Mouse (Mus musculus) testis, adult 2 months (tissue): ENCODE data around the gene Smim20. TPM values are rescaled to one million over a fixed set of nuclear protein-coding genes. Genes with fewer than 3 reads are reported as not detected.

ENCODE experiments used
- H3K27ac ChIP-seq: fragments of 200-500 bp; 2 replicates; pipeline ENCODE4 v1.5.1; 2012; ENCODE audit warnings: low read depth, low read length; ENCODE audit not compliant: control insufficient read depth, insufficient read depth
- H3K27me3 ChIP-seq: fragments of 200-500 bp; 2 replicates; pipeline ENCODE4 v1.6.1; 2012; ENCODE audit warnings: mild to moderate bottlenecking, low read length, moderate library complexity; ENCODE audit not compliant: control insufficient read depth, insufficient read depth
- H3K36me3 ChIP-seq: fragments of 200-500 bp; 2 replicates; pipeline ENCODE4 v1.6.1; 2012; ENCODE audit warnings: mild to moderate bottlenecking, low read length; ENCODE audit not compliant: control insufficient read depth, insufficient read depth
- H3K4me1 ChIP-seq: fragments of 200-500 bp; 2 replicates; pipeline ENCODE4 v1.6.1; 2012; ENCODE audit warnings: low read length; ENCODE audit not compliant: control insufficient read depth, insufficient read depth
- H3K4me3 ChIP-seq: fragments of 200-500 bp; 2 replicates; pipeline ENCODE4 v1.5.1; 2012; ENCODE audit warnings: low read depth, mild to moderate bottlenecking, low read length, moderate library complexity, mixed read lengths; ENCODE audit not compliant: control insufficient read depth
- CTCF ChIP-seq: fragments of 200-500 bp; IDR thresholded peaks from 2 replicates; pipeline ENCODE4 v1.5.1; 2012; ENCODE audit warnings: low read depth, mild to moderate bottlenecking, inconsistent platforms, low read length, moderate library complexity; ENCODE audit not compliant: control insufficient read depth, insufficient read depth, insufficient replicate concordance
- POLR2A ChIP-seq: fragments of 200-500 bp; IDR thresholded peaks from 2 replicates; pipeline ENCODE4 v1.6.1; 2012; ENCODE audit warnings: low read depth, mild to moderate bottlenecking, inconsistent platforms, low read length, moderate library complexity; ENCODE audit not compliant: control insufficient read depth
- polyA plus RNA-seq: library from polyadenylated mRNA; depleted of rRNA; stranded (reverse); fragments of >200 nt; gene quantifications from 2 replicates; pipeline ENCODE4 v1.2.3, GENCODE M21; 2012; rRNA removed

Smim20 gene
- polyA plus RNA-seq, 1 experiment = 15.8 TPM

GRCm38 (mm10) chr5:53323121-53323520 is 56.2 kb downstream of the Smim20 start:
- H3K36me3 ChIP-seq = no peaks in the 10 kb centered on the region
- no peak for TF ChIP-seq POLR2A
- no peaks in the 10 kb centered on the region for H3K4me1 ChIP-seq
- H3K27ac ChIP-seq = no peak overlapping the region
- H3K27me3 ChIP-seq = no peaks in the 10 kb centered on the region
- H3K4me3 ChIP-seq = no peak overlapping the region

GRCm38 (mm10) chr5:53324256-53324655 is 57.4 kb downstream of the Smim20 start:
- H3K36me3 ChIP-seq = no peaks in the 10 kb centered on the region
- no peak overlapping the region for H3K4me3 ChIP-seq
- no peaks in the 10 kb centered on the region for H3K4me1 ChIP-seq
- no peaks in the 10 kb centered on the region for H3K27me3 ChIP-seq
- H3K27ac ChIP-seq = no peak overlapping the region
- no peak for TF ChIP-seq POLR2A
- no peak for TF ChIP-seq CTCF

- Histone ChIP-seq H3K4me3 (no peak overlapping the region), H3K4me1 (no peaks in the 10 kb centered on the region), H3K36me3 (no peaks in the 10 kb centered on the region), H3K27me3 (no peaks in the 10 kb centered on the region), H3K27ac (no peak overlapping the region)
- TF ChIP-seq CTCF (no peak), POLR2A (no peak)
These were observed 57.9 kb downstream of the Smim20 start for GRCm38 (mm10) chr5:53324791-53325190.

- no peaks in the 10 kb centered on the region for H3K4me1 ChIP-seq
- H3K36me3 ChIP-seq = no peaks in the 10 kb centered on the region
- H3K4me3 ChIP-seq = no peak overlapping the region
- TF ChIP-seq POLR2A (no peak), CTCF (peak; percentile 96)
- H3K27ac ChIP-seq = no peak overlapping the region
- H3K27me3 ChIP-seq = no peaks in the 10 kb centered on the region
These were observed 59.1 kb downstream of the Smim20 start for GRCm38 (mm10) chr5:53326023-53326422.

- H3K27ac ChIP-seq = no peak overlapping the region
- H3K4me3 ChIP-seq = no peak overlapping the region
- H3K4me1 ChIP-seq = no peaks in the 10 kb centered on the region
- H3K27me3 ChIP-seq = no peaks in the 10 kb centered on the region
- no peaks in the 10 kb centered on the region for H3K36me3 ChIP-seq
- TF ChIP-seq CTCF = no peak
- TF ChIP-seq POLR2A = no peak
These were observed 59.6 kb downstream of the Smim20 start for GRCm38 (mm10) chr5:53326491-53326890.

Other genes with a start within 250 kb of the Smim20 start
- gene Slc34a2, start 229.0 kb upstream of the Smim20 start, polyA plus RNA-seq = 40.3 and 42.3 TPM in 2 replicates
- 0.64 and 0.71 TPM in 2 replicates for gene Sel1l3, start 53.2 kb upstream of the Smim20 start, polyA plus RNA-seq
- gene Rbpj, start 199.1 kb downstream of the Smim20 start, polyA plus RNA-seq = 4.2 and 6.0 TPM in 2 replicates